Mouse (Mus musculus): ENCODE measurements around the gene Arhgap27. TPM values are rescaled to one million over a fixed set of nuclear protein-coding genes. Genes with fewer than 3 reads are reported as not detected.
A peak's percentile ranks its signal among the peaks of the same experiment; 100 is the strongest.

Arhgap27 gene
- total and polyA plus RNA-seq, 3 experiments: 11.8 to 30.9 (median 26.1) TPM

DNA sequence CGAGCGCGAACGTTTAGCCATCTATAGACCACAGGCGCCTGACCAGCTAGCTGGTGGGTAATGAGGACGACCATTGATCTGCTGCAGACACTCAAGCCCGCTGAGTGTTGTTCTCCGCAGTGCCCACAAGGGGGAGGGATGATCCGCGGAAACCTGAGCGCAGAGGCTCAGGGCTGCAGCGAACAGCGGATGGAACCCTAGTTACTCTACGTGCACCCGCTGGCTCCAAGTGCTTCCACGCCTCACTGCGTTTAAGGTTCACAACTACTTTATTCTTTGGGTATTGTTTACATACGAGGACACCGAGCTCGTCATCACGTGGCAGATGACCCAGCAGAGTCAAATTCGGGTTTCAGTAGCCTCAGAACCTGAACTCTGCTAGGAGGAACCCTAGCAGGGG is 4.4 kb downstream of the Arhgap27 start:
- Histone ChIP-seq H3K4me2 (ENCODE audit: insufficient read depth, low read depth, poor library complexity, severe bottlenecking) (peak overlapping the region; percentile 22; the same call in 1 of the 2 replicates), H3K4me1 (ENCODE audit: control insufficient read depth in 1 of 2, insufficient read depth in 2 of 2) (peaks cover 17 to 54% of the 10 kb centered on the region in 2 experiments), H3K27ac (ENCODE audit: insufficient read depth, low read depth) (no peak overlapping the region), H3K36me3 (replicated peaks in 1 of 2; ENCODE audit: control insufficient read depth in 1 of 2, insufficient read depth in 1 of 2, low read length in 1 of 2) (peaks cover 6 to 61% of the 10 kb centered on the region in 2 experiments), H3K9me3 (replicated peaks; ENCODE audit: low read length) (peaks cover 39% of the 10 kb centered on the region), H3K4me3 (replicated peaks in 1 of 3; ENCODE audit: low read depth in 2 of 3, low read length in 2 of 3, poor library complexity in 1 of 3) (peak overlapping the region in 1 of 3 experiments; percentile 16), H3K27me3 (replicated peaks) (no peaks in the 10 kb centered on the region), H3K79me2 (replicated peaks; ENCODE audit: control insufficient read depth, extremely low read depth, insufficient read depth, poor library complexity, severe bottlenecking) (no peaks in the 10 kb centered on the region), H3K9ac (ENCODE audit: insufficient read depth, low read depth) (no peak overlapping the region)
- peak; percentile 81 for DNase-seq (ENCODE audit: extremely low read depth)
- TF ChIP-seq MXI1 (IDR thresholded peaks at IDR 0.05; ENCODE audit: low read depth, low read length) (peak; percentile 33; the same call in 1 of the 2 replicates), MAX (IDR thresholded peaks at IDR 0.05; ENCODE audit: low read length) (peak; percentile 73), RCOR1 (conservative IDR thresholded peaks at IDR 0.05; ENCODE audit: low read depth, low read length) (no peak; the same call in 1 of the 2 replicates), POLR2AphosphoS2 (IDR thresholded peaks at IDR 0.05; ENCODE audit: low read depth, low read length) (no peak), ZMIZ1 (IDR thresholded peaks at IDR 0.05; ENCODE audit: low read depth, low read length) (no peak), TCF12 (IDR thresholded peaks at IDR 0.05; ENCODE audit: low read depth, low read length) (peak; percentile 53; the same call in 1 of the 2 replicates), RAD21 (IDR thresholded peaks at IDR 0.05; ENCODE audit: low read depth, low read length) (peak; percentile 94), ZNF384 (IDR thresholded peaks at IDR 0.05; ENCODE audit: low read depth, low read length) (no peak), JUND (conservative IDR thresholded peaks at IDR 0.05; ENCODE audit: low read depth, low read length) (peak; percentile 31; the same call in 1 of the 2 replicates), ZC3H11A (IDR thresholded peaks at IDR 0.05; ENCODE audit: low read depth, low read length) (peak; percentile 75), MYC (IDR thresholded peaks at IDR 0.05; ENCODE audit: low read depth, low read length) (no peak), GABPA (IDR thresholded peaks at IDR 0.05; ENCODE audit: insufficient replicate concordance, low read depth, low read length) (no peak), BHLHE40 (IDR thresholded peaks at IDR 0.05; ENCODE audit: low read depth, low read length) (peak; percentile 77), NRF1 (IDR thresholded peaks at IDR 0.05; ENCODE audit: low read depth, low read length) (0 out of 2 replicates have a peak, but pooled peaks have one; percentile 29), SIN3A (IDR thresholded peaks at IDR 0.05; ENCODE audit: low read length) (peak; percentile 76), E2F4 (IDR thresholded peaks at IDR 0.05; ENCODE audit: insufficient replicate concordance, low read depth, low read length) (no peak), CHD1 (IDR thresholded peaks at IDR 0.05; ENCODE audit: low read depth, low read length) (no peak), EP300 (IDR thresholded peaks at IDR 0.05; ENCODE audit: low read length) (no peak), MAFK (IDR thresholded peaks at IDR 0.05; ENCODE audit: insufficient replicate concordance, low read length) (no peak), ELF1 (IDR thresholded peaks at IDR 0.05; ENCODE audit: low read depth, low read length) (peak; percentile 41; the same call in 1 of the 2 replicates), SMC3 (IDR thresholded peaks at IDR 0.05; ENCODE audit: low read depth, low read length) (peak; percentile 98), IRF4 (IDR thresholded peaks at IDR 0.05; ENCODE audit: low read depth, low read length) (peak; percentile 74), USF2 (conservative IDR thresholded peaks at IDR 0.05; ENCODE audit: low read depth, low read length) (no peak), NELFE (IDR thresholded peaks at IDR 0.05; ENCODE audit: low read depth, low read length) (0 out of 2 replicates have a peak, but pooled peaks have one; percentile 47), POLR2A (IDR thresholded peaks at IDR 0.05; ENCODE audit: low read depth, low read length) (no peak), PAX5 (IDR thresholded peaks at IDR 0.05; ENCODE audit: low read length) (no peak), MAZ (IDR thresholded peaks at IDR 0.05; ENCODE audit: low read depth, low read length) (peak; percentile 66; the same call in 1 of the 2 replicates), CHD2 (IDR thresholded peaks at IDR 0.05; ENCODE audit: low read length) (no peak), MEF2A (IDR thresholded peaks at IDR 0.05; ENCODE audit: borderline replicate concordance, low read depth, low read length) (peak; percentile 66), JUN (IDR thresholded peaks at IDR 0.05; ENCODE audit: insufficient read depth, low read depth, low read length) (no peak), ZKSCAN1 (IDR thresholded peaks at IDR 0.05; ENCODE audit: borderline replicate concordance, low read depth, low read length) (no peak), KAT2A (IDR thresholded peaks at IDR 0.05; ENCODE audit: insufficient replicate concordance, low read length) (no peak), HCFC1 (IDR thresholded peaks at IDR 0.05; ENCODE audit: low read depth, low read length) (no peak), ETS1 (conservative IDR thresholded peaks at IDR 0.05; ENCODE audit: low read depth, low read length) (0 out of 2 replicates have a peak, but pooled peaks have one; percentile 22), UBTF (IDR thresholded peaks at IDR 0.05; ENCODE audit: low read depth, low read length) (peak; percentile 78), TBP (conservative IDR thresholded peaks at IDR 0.05; ENCODE audit: low read depth, low read length) (no peak), USF1 (IDR thresholded peaks at IDR 0.05; ENCODE audit: low read depth, low read length) (no peak), CTCF (conservative IDR thresholded peaks at IDR 0.05 in 1 of 2, IDR thresholded peaks at IDR 0.05 in 1 of 2; ENCODE audit: low read depth in 2 of 2, low read length in 2 of 2) (peak; percentile 35 to 97; a peak in 3 of 4 replicates)
- in situ Hi-C loops (cut with MboI; ENCODE audit: low pct_ligation_motif_present, low pct_unique_long_range_greater_than_20kb, low sequenced_read_pairs): loop anchor here (5.0 kb wide), 1 partner anchor 33 kb away; no protein-coding TSS in a partner anchor
- dilution Hi-C loops (cut with MboI; ENCODE audit: extremely low pct_ligation_motif_present, extremely low pct_unique_long_range_greater_than_20kb, low sequenced_read_pairs): no loop called here
